Mouse (Mus musculus) liver, adult 2 months (tissue): ENCODE data around the gene Slc9a3r2. TPM values are rescaled to one million over a fixed set of nuclear protein-coding genes. Genes with fewer than 3 reads are reported as not detected.

Experiments
- DNase-seq: peaks from one replicate; pipeline ENCODE4 v3.0.0-alpha.2; 2011; ENCODE audit warnings: low read depth, low spot score; ENCODE audit errors: extremely low read depth
- H3K27ac ChIP-seq: fragments of 200-500 bp; replicated peaks from 2 replicates; pipeline ENCODE4 v1.5.1; 2012; ENCODE audit warnings: low read depth, mild to moderate bottlenecking, control low read depth, inconsistent platforms, low read length; ENCODE audit not compliant: insufficient read depth
- H3K27me3 ChIP-seq: fragments of 200-500 bp; 2 replicates; pipeline ENCODE4 v1.6.1; 2012; ENCODE audit warnings: mild to moderate bottlenecking, moderate library complexity, low read length, inconsistent platforms; ENCODE audit not compliant: control insufficient read depth, insufficient read depth
- H3K36me3 ChIP-seq: fragments of 200-500 bp; 2 replicates; pipeline ENCODE4 v1.6.1; 2012; ENCODE audit warnings: low read length, inconsistent platforms; ENCODE audit not compliant: control insufficient read depth, insufficient read depth
- H3K4me1 ChIP-seq: fragments of 200-500 bp; 2 replicates; pipeline ENCODE4 v1.6.1; 2011; ENCODE audit warnings: low read length; ENCODE audit not compliant: control insufficient read depth, insufficient read depth
- H3K4me3 ChIP-seq: fragments of 200-500 bp; 2 replicates; pipeline ENCODE4 v1.5.1; 2011; ENCODE audit warnings: low read depth, mild to moderate bottlenecking, control low read depth, low read length, moderate library complexity; ENCODE audit not compliant: insufficient read depth
- H3K79me2 ChIP-seq: fragments of 200-500 bp; 2 replicates; pipeline ENCODE4 v1.6.1; 2012; ENCODE audit warnings: inconsistent platforms, mild to moderate bottlenecking, low read length, moderate library complexity; ENCODE audit not compliant: control insufficient read depth, insufficient read depth
- H3K9ac ChIP-seq: fragments of 200-500 bp; 2 replicates; pipeline ENCODE4 v1.6.1; 2012; ENCODE audit warnings: low read depth, mild to moderate bottlenecking, control low read depth, inconsistent platforms, low read length
- CTCF ChIP-seq: fragments of 200-500 bp; IDR thresholded peaks from 2 replicates; pipeline ENCODE4 v1.5.1; 2011; ENCODE audit warnings: low read depth, low read length, control low read depth
- POLR2A ChIP-seq: fragments of 200-500 bp; IDR thresholded peaks from 2 replicates; pipeline ENCODE4 v1.6.1; 2011; ENCODE audit warnings: low read length, control low read depth; ENCODE audit not compliant: insufficient read depth; ENCODE audit errors: extremely low read depth
- WGBS: fragments of 180-500 bp; shearing (Covaris S2); methylation state at CpG from one replicate; pipeline ENCODE4 v1.1.7; 2018; 5-methylcytosine and 5-hydroxymethylcytosine counted together
- polyA plus RNA-seq: library from polyadenylated mRNA; depleted of rRNA; stranded (reverse); fragments of >200 nt; gene quantifications from 2 replicates; pipeline ENCODE4 v1.2.3, GENCODE M21; 2012
- total RNA-seq: library from RNA; depleted of rRNA; stranded (reverse); fragments of >200 nt; gene quantifications from 2 replicates; pipeline ENCODE4 v1.2.3, GENCODE M21; 2014

The Slc9a3r2 gene
- total and polyA plus RNA-seq, 2 experiments: 8.8 to 31.5 TPM

DNA sequence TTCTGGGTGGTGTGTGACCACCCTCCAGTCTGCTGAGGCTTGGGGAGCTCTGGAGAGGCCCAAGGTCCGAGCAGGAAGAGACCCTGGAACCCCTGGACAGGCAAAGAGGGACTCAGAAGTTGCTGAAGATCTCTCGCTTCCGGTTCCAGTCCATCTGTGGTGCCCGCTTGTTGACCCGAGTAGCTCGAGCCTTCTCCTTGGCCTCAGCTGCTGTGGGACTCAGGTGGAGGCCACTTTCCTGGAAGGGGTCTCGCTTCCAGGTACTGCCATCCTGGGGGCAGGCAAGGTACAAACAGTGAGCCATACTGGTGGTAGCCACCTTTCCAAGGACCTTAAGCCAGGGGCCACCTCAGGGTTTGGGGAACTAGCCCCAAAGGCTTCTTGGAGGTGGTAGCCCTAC is 10.0 kb downstream of the Slc9a3r2 start:
- no peak overlapping the region for H3K9ac ChIP-seq
- 91% methylated on average over 7 of the region's 7 CpGs for WGBS
- no peak overlapping the region for H3K4me3 ChIP-seq
- H3K79me2 ChIP-seq: no peaks in the 10 kb centered on the region
- TF ChIP-seq CTCF (no peak), POLR2A (no peak)
- H3K27me3 ChIP-seq: no peaks in the 10 kb centered on the region
- peaks cover 5% of the 10 kb centered on the region; the same call in 1 of the 2 replicates for H3K36me3 ChIP-seq
- no peak overlapping the region for H3K27ac ChIP-seq
- DNase-seq: no peak
- 0 out of 2 replicates have a peak, but pooled peaks cover 3% of the 10 kb centered on the region for H3K4me1 ChIP-seq

DNA sequence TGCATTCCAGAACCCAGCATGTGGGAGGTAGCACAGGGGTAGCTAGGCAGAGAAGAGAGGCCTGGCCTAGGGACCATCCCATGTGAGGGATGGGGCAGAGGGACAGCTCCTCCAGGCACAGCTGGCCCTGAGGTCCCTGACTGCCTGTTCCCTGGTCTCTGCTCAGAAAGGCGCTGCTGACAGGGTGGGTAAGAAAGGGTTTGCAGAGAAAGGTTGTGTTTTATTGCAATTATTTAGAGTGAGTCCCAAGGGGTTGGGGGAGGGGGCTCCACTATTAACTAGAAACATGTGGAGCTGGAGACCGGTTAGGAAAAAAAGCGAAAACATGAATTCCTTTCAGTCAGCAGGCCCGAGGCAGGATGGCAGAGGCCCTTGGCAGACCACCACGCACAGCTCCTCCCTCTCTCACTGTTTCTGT is 10.5 kb downstream of the Slc9a3r2 start:
- Histone ChIP-seq H3K36me3 (peaks cover 5% of the 10 kb centered on the region; the same call in 1 of the 2 replicates), H3K27me3 (no peaks in the 10 kb centered on the region), H3K27ac (peak overlapping the region; percentile 34; the same call in 1 of the 2 replicates), H3K4me1 (0 out of 2 replicates have a peak, but pooled peaks cover 3% of the 10 kb centered on the region), H3K4me3 (no peak overlapping the region), H3K9ac (no peak overlapping the region; the same call in 1 of the 2 replicates), H3K79me2 (no peaks in the 10 kb centered on the region)
- no peak for DNase-seq
- WGBS: 91% methylated on average over 5 of the region's 5 CpGs
- no peak for TF ChIP-seq CTCF
- TF ChIP-seq POLR2A: no peak

DNA sequence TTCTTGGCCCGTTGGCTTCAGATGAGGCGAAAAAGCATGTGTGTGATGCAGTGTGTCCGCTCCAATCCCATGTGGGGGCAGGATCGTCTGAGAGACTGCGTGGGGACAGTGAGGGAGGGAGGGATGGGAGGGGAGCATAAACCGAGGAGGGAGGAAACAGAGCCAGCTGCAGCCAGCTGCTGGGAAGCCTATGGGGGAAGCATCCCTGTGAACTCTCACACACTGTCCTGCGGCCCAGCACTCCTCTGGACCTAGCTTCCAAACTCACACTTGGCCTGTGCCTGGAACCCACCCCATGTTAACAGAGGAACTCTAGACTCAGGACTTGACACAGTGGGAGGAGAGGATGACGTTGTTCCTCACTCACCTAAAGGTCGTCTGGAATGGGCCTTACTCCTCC is 11.3 kb downstream of the Slc9a3r2 start:
- no peak for TF ChIP-seq POLR2A
- TF ChIP-seq CTCF: no peak
- H3K27me3 ChIP-seq: no peaks in the 10 kb centered on the region
- H3K9ac ChIP-seq: no peak overlapping the region
- H3K79me2 ChIP-seq: no peaks in the 10 kb centered on the region
- DNase-seq: peak; percentile 44
- 0 out of 2 replicates have a peak, but pooled peaks cover 3% of the 10 kb centered on the region for H3K4me1 ChIP-seq
- H3K27ac ChIP-seq: no peak overlapping the region
- H3K4me3 ChIP-seq: no peak overlapping the region
- peaks cover 5% of the 10 kb centered on the region; the same call in 1 of the 2 replicates for H3K36me3 ChIP-seq
- 83% methylated on average over 9 of the region's 9 CpGs for WGBS

GRCm38 (mm10) chr17:24638214-24638613 is 11.9 kb downstream of the Slc9a3r2 start:
- 71% methylated on average over 4 of the region's 4 CpGs for WGBS
- DNase-seq: no peak

DNA sequence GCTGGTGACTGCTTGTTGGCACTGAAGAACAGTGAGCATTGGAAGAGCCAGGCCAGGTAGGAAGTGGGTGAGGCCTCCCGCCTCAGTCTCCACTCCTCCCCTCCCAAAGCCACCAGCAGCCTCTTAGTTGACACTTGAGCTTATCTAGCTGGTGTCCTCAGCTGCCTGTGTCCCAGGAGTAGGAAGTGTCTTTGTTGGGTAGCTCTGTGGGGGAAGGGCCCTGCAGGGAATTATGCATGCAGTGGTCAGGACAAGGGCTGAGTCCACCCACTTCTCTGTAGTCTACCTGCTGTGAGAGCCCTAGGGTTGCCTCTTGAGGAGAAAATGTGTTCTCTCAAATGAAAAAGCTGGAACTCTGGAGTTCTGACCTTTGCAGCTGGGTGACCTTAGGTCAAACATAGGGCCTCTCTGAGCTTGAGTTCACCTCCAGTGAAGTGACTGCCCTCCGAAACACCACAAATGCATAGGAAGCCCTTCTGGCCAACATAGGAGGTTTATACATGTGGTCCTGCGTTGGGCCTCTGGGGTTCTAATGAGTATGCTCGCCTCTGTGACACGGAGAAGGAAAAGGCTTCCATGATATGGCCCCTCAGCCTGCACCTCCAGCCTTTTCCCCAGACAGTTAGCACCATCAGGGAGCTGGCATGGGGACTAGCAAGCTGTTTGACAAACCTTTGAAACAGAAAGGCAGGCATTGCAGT is 13.2 kb downstream of the Slc9a3r2 start:
- no peak for DNase-seq
- H3K27me3 ChIP-seq: no peaks in the 10 kb centered on the region
- no peak overlapping the region for H3K4me3 ChIP-seq
- TF ChIP-seq CTCF: no peak
- no peak for TF ChIP-seq POLR2A
- H3K36me3 ChIP-seq: peaks cover 5% of the 10 kb centered on the region; the same call in 1 of the 2 replicates
- H3K27ac ChIP-seq: no peak overlapping the region
- 74% methylated on average over 5 of the region's 5 CpGs for WGBS
- H3K79me2 ChIP-seq: no peaks in the 10 kb centered on the region
- H3K4me1 ChIP-seq: peaks cover 9% of the 10 kb centered on the region
- no peak overlapping the region for H3K9ac ChIP-seq

More at GRCm38 (mm10) chr17:24638214-24638613, 11.9 kb downstream of the Slc9a3r2 start:
- Histone ChIP-seq H3K36me3 (peaks cover 5% of the 10 kb centered on the region; the same call in 1 of the 2 replicates), H3K79me2 (no peaks in the 10 kb centered on the region), H3K9ac (no peak overlapping the region), H3K27ac (no peak overlapping the region), H3K4me3 (no peak overlapping the region), H3K27me3 (no peaks in the 10 kb centered on the region), H3K4me1 (peaks cover 5% of the 10 kb centered on the region)
- TF ChIP-seq POLR2A: no peak
- TF ChIP-seq CTCF: no peak

GRCm38 (mm10) chr17:24635694-24636093 is 14.4 kb downstream of the Slc9a3r2 start:
- WGBS: 85% methylated on average over 5 of the region's 5 CpGs

More at GRCm38 (mm10) chr17:24635694-24636093, 14.4 kb downstream of the Slc9a3r2 start:
- Histone ChIP-seq H3K4me1 (peaks cover 13% of the 10 kb centered on the region), H3K27me3 (no peaks in the 10 kb centered on the region), H3K27ac (no peak overlapping the region), H3K9ac (no peak overlapping the region), H3K4me3 (no peak overlapping the region), H3K79me2 (peaks cover 3% of the 10 kb centered on the region; the same call in 1 of the 2 replicates), H3K36me3 (peaks cover under 1% of the 10 kb centered on the region; the same call in 1 of the 2 replicates)
- TF ChIP-seq CTCF (no peak), POLR2A (no peak)
- no peak for DNase-seq
